Mouse (Mus musculus) liver, embryonic 16.5 days (tissue): ENCODE measurements around the gene Tmem256. TPM values are rescaled to one million over a fixed set of nuclear protein-coding genes. Genes with fewer than 3 reads are reported as not detected.
A peak's percentile ranks its signal among the peaks of the same experiment; 100 is the strongest.
"Not testable (repeated sequence)": the region's sequence is repeated elsewhere in the genome, so short reads cannot be mapped to it uniquely, and the experiment has no call there.

ENCODE experiments used
- ATAC-seq: fragments of 200-750 bp; cut with Nextera tagmentation; 2 replicates; pipeline ENCODE4 v1.8.0; 2017; ENCODE audit warnings: low read depth, mild to moderate bottlenecking, moderate number of reproducible peaks, moderate library complexity
- H3K27ac ChIP-seq: fragments of 300-500 bp; sonication (generic); 2 replicates; pipeline ENCODE4 v1.5.1; 2014; ENCODE audit warnings: mild to moderate bottlenecking, low read length
- H3K27me3 ChIP-seq: fragments of 300-500 bp; sonication (generic); 2 replicates; pipeline ENCODE4 v1.6.1; 2014; ENCODE audit warnings: low read depth, low read length, mixed read lengths; ENCODE audit not compliant: control insufficient read depth, insufficient read depth
- H3K36me3 ChIP-seq: fragments of 300-500 bp; sonication (generic); 2 replicates; pipeline ENCODE4 v1.6.1; 2014; ENCODE audit warnings: mild to moderate bottlenecking; ENCODE audit not compliant: control insufficient read depth, insufficient read depth
- H3K4me1 ChIP-seq: fragments of 300-500 bp; sonication (generic); 2 replicates; pipeline ENCODE4 v1.6.1; 2014; ENCODE audit warnings: low read depth, low read length, mixed read lengths; ENCODE audit not compliant: control insufficient read depth
- H3K4me2 ChIP-seq: fragments of 300-500 bp; sonication (generic); 2 replicates; pipeline ENCODE4 v1.6.1; 2014; ENCODE audit warnings: low read depth, low read length, mixed read lengths
- H3K4me3 ChIP-seq: fragments of 300-500 bp; sonication (generic); 2 replicates; pipeline ENCODE4 v1.5.1; 2014; ENCODE audit warnings: low read depth, mild to moderate bottlenecking, low read length
- H3K9ac ChIP-seq: fragments of 300-500 bp; sonication (generic); 2 replicates; pipeline ENCODE4 v1.6.1; 2014; ENCODE audit warnings: low read depth, low read length
- H3K9me3 ChIP-seq: fragments of 300-500 bp; sonication (generic); replicated peaks from 2 replicates; pipeline ENCODE4 v1.6.1; 2016; ENCODE audit warnings: low read length; ENCODE audit not compliant: control insufficient read depth
- WGBS: fragments of 180-500 bp; shearing (Covaris S2); extraction: QIAGEN DNeasy Blood & Tissue Kit; methylation state at CpG from one replicate; pipeline ENCODE4 v1.1.7; 2014; ENCODE audit not compliant: insufficient replicate concordance; 5-methylcytosine and 5-hydroxymethylcytosine counted together
- polyA plus RNA-seq: library from polyadenylated mRNA; unstranded; fragments of >200 nt; fragmentation: Nextera tagmentation; extraction: Ambion mirVana; gene quantifications from 2 replicates; pipeline ENCODE4 v1.2.1, GENCODE M21; 2015

Gene Tmem256
- polyA plus RNA-seq, 1 experiment from 2014 or later, result 404 TPM

DNA sequence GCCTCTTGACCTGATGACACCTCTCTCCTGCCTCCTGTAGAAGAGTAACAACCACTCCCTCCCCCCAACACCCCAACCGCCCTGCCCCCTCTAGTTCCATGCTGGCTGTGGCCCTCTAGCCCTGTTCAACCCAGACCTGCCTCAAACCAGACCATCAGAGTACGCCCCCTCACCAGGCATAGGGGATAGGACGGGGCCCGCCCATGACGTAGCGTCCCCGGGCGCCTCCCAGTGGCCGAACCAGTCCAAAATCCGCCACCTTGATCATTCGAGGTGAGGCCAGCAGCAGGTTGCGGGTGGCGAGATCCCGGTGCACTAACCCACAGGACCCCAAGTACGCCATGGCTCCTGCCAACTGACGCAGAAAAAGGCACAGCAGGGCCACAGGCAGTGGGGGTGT, 17.0 kb downstream of the Tmem256 start:
- 0 out of 2 replicates have a peak, but pooled peaks have one; percentile 14 for ATAC-seq
- Histone ChIP-seq H3K4me2 (peak overlapping the region; percentile 41), H3K9me3 (no peaks in the 10 kb centered on the region), H3K4me1 (peaks cover 55% of the 10 kb centered on the region), H3K27ac (peak overlapping the region; percentile 93), H3K36me3 (peaks cover 14% of the 10 kb centered on the region), H3K9ac (peak overlapping the region; percentile 46), H3K4me3 (no peak overlapping the region), H3K27me3 (peaks cover 10% of the 10 kb centered on the region)
- 19% methylated on average over 16 of the region's 16 CpGs for WGBS

- Histone ChIP-seq H3K9ac (no peak within 1 kb of the TSS), H3K4me2 (no peak within 1 kb of the TSS; the same call in 1 of the 2 replicates), H3K27ac (no peak within 1 kb of the TSS), H3K4me3 (no peak within 1 kb of the TSS), H3K36me3 (no peaks in the 10 kb centered on the region), H3K9me3 (no peaks in the 10 kb centered on the region), H3K27me3 (peaks cover 10% of the 10 kb centered on the region), H3K4me1 (peaks cover 28% of the 10 kb centered on the region)
- no peak for ATAC-seq
- WGBS, result 40% methylated on average over 30 of the region's 30 CpGs
These were observed 20.0 kb downstream of the Tmem256 start, which contains the start of gene Tnk1 for GRCm38 (mm10) chr11:69858113-69858998. Gene Tnk1, minus strand, starts transcription at chr11:69858730.

DNA sequence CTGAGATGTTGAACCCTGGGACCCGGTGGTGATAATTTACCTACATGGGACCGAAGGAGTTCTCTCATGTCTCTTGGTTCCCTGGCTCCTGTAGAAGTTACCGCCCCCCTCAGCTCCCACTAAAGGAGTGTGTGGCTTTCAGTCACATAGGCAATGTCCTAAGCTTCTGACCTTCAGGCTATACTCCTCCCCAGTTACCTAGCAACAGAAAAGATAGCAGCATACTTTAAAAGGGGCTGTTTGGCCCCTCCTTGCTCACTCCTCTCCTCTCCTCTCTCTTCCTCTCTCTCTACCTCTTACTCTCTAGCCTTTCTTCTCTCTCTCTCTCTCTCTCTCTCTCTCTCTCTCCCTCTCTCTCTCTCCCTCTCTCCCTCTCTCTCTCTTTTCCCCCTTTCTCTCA, 25.4 kb downstream of the Tmem256 start:
- Histone ChIP-seq H3K4me1 (peaks cover 34% of the 10 kb centered on the region), H3K27ac (peak overlapping the region; percentile 68; the same call in 1 of the 2 replicates), H3K4me2 (peak overlapping the region; percentile 36)
- 71% methylated on average over 3 of the region's 3 CpGs for WGBS
- not testable (repeated sequence) for H3K4me3 ChIP-seq, H3K9ac ChIP-seq, H3K36me3 ChIP-seq, H3K9me3 ChIP-seq, H3K27me3 ChIP-seq
- peak; percentile 58 for ATAC-seq

DNA sequence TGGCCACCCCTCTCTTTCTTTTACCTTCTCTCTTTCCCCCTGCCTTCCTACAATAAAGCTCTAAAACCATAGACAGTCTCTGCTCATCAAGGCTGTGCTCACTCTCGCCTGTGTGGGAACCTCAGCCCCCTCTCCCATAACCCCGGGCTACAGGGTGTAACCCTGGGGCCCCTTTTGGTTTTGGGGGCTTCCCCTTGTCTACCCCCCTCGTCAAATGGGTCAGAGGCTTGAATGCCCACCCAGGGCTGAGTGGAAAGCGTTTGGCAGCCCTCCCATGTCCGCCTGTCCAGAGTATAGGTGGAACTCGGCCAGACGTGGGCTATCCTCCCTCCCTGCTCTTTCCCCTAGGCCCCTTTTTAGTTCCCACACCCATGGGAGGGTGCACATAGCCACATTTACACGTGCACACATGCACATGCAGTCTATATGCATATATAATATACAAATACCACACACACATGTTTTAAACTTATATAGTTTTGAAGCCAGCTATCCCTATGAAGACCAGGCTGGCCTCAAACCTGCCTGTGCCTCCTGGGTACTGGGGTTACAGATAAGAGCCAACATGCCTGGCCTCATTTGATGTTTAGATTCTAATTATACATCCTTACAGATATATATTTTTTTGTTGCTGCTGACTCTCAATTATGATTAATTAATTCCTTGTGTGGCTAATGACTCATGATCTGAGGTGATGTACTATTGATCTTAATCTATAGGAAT, 26.0 kb downstream of the Tmem256 start:
- Histone ChIP-seq H3K36me3 (no peaks in the 10 kb centered on the region), H3K9ac (0 out of 2 replicates have a peak overlapping the region, but pooled peaks have one; percentile 38), H3K27ac (peak overlapping the region; percentile 68), H3K4me1 (peaks cover 34% of the 10 kb centered on the region), H3K4me3 (no peak overlapping the region), H3K4me2 (peak overlapping the region; percentile 36), H3K27me3 (no peaks in the 10 kb centered on the region), H3K9me3 (no peaks in the 10 kb centered on the region)
- WGBS, result 25% methylated on average over 8 of the region's 8 CpGs
- ATAC-seq, result peak; percentile 57

GRCm38 (mm10) chr11:69865561-69865960, 27.2 kb downstream of the Tmem256 start:
- no peak for ATAC-seq
- whole genome bisulfite sequencing, result 86% methylated on average over 9 of the region's 9 CpGs
- peaks cover 34% of the 10 kb centered on the region for H3K4me1 ChIP-seq
- H3K9me3 ChIP-seq, result no peaks in the 10 kb centered on the region
- peak overlapping the region; percentile 51; the same call in 1 of the 2 replicates for H3K27ac ChIP-seq
- no peaks in the 10 kb centered on the region for H3K27me3 ChIP-seq
- no peak overlapping the region for H3K4me3 ChIP-seq
- H3K4me2 ChIP-seq, result no peak overlapping the region
- H3K9ac ChIP-seq, result no peak overlapping the region
- H3K36me3 ChIP-seq, result no peaks in the 10 kb centered on the region

DNA sequence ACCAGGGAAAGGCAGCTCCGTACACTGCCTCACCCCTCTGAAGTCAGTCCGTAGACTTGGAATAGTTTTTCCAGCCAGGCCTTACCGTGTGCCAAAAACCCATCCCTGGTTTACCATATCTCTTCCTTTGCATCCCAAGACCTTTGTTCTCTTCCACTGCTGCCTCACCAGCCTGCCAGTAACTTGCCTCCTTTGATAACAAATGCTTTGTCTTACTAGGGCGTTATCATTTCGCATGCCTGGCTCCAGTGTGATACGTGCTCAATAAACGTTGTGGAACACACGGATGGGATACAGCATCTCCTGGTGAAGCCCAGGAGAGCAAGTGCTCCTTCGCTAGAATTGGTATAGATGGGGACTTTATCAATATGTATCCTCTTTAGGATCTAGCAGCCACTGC, 29.0 kb downstream of the Tmem256 start:
- Histone ChIP-seq H3K27ac (peak overlapping the region; percentile 51; the same call in 1 of the 2 replicates), H3K9ac (peak overlapping the region; percentile 30), H3K27me3 (no peaks in the 10 kb centered on the region), H3K9me3 (no peaks in the 10 kb centered on the region), H3K36me3 (no peaks in the 10 kb centered on the region), H3K4me3 (no peak overlapping the region), H3K4me1 (peaks cover 34% of the 10 kb centered on the region), H3K4me2 (no peak overlapping the region)
- 32% methylated on average over 9 of the region's 9 CpGs for WGBS
- ATAC-seq, result peak; percentile 62

DNA sequence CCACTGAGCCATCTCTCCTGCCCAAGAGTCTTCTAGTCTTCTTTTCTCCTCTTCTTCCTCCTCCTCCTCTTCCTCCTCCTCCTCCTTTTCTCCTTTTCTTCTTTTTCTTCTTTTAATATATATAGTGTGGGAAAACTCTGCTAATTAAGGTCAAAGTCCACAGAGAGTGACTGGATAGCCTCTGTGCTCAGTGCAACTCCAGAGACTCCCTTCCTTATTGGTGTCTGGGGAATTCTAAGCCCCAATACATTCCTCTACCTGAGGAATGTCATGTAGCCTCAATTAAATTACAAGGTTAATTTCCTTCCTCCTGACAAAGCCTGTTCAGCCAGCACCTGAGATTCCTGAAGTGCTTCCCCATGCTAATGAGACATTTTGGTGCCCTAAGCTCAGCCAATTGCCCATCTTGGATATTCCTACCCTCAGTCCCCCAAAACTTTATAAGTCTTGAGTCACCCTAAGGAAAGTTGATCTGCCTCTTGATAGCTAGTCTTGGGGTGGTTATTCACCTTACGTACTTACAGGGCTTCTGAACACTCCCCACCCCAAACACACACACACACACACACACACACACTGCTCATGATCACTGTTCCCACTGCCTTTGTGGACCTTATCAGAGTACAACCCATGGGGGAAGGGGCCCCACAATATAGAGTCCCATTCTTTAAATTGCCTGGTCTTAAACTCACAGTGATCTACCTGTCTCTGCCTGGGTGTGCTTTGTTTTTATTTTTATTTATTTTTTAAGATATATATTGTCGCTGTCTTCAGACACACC, 32.2 kb downstream of the Tmem256 start:
- ATAC-seq, result peak; percentile 40; the same call in 1 of the 2 replicates
- Histone ChIP-seq H3K9me3 (no peaks in the 10 kb centered on the region), H3K4me1 (peaks cover 17% of the 10 kb centered on the region), H3K4me3 (no peak overlapping the region), H3K27ac (no peak overlapping the region), H3K27me3 (no peaks in the 10 kb centered on the region), H3K36me3 (no peaks in the 10 kb centered on the region), H3K4me2 (no peak overlapping the region), H3K9ac (no peak overlapping the region)
- 68% methylated on average over 2 of the region's 2 CpGs for WGBS

GRCm38 (mm10) chr11:69871822-69872221, 33.5 kb downstream of the Tmem256 start:
- H3K4me1 ChIP-seq, result peaks cover 29% of the 10 kb centered on the region
- no peak for ATAC-seq
- H3K9me3 ChIP-seq, result no peaks in the 10 kb centered on the region
- 75% methylated on average over 7 of the region's 7 CpGs for WGBS
- H3K9ac ChIP-seq, result no peak overlapping the region
- no peaks in the 10 kb centered on the region for H3K27me3 ChIP-seq
- no peaks in the 10 kb centered on the region for H3K36me3 ChIP-seq
- H3K4me3 ChIP-seq, result no peak overlapping the region
- H3K4me2 ChIP-seq, result no peak overlapping the region
- H3K27ac ChIP-seq, result no peak overlapping the region
